Mouse (Mus musculus): ENCODE results near the gene Smco2.
"Not testable (repeated sequence)": the region's sequence is repeated elsewhere in the genome, so short reads cannot be mapped to it uniquely, and the experiment has no call there.

- not testable (repeated sequence) for TF ChIP-seq CTCF, POLR2A (IDR thresholded peaks at IDR 0.05; ENCODE audit: insufficient read depth, low read depth, low read length)
Observed at GRCm38 (mm10) chr6:146864370-146864769, 14.5 kb downstream of the Smco2 start.

All from olfactory bulb, adult 2 months (tissue).